Mouse (Mus musculus): ENCODE measurements around the gene Nfyc. TPM values are rescaled to one million over a fixed set of nuclear protein-coding genes. Genes with fewer than 3 reads are reported as not detected.
A peak's percentile ranks its signal among the peaks of the same experiment; 100 is the strongest.

Nfyc gene
- polyA plus RNA-seq, 1 experiment from 2014 or later = 76.4 TPM

DNA sequence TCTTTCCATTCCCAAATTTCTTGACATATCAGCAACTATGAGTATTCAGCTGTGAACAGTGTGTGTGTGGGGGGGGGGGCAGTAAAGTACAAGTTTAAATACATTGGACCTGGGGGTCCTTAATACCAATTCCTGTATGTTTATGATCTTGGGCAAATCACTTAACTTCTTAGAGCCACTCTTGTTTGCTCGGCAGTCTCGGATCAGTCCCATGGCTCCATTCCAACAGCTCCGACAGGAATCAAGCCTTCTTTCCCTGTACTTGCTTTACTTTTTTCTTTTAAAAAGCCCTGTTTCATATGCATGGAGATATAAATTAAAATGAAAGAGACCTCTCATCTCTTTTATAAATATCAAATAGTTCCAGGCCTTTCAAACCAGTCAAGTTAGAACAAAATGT, 30.7 kb downstream of the Nfyc start:
- no peak for ATAC-seq (ENCODE audit: insufficient read depth, low FRiP score, low read depth)
- no peaks in the 10 kb centered on the region for H3K9me3 ChIP-seq
- H3K9ac ChIP-seq = no peak overlapping the region
- H3K4me3 ChIP-seq (replicated peaks) = no peak overlapping the region
- no peak overlapping the region for H3K4me2 ChIP-seq
- no peak overlapping the region for H3K27ac ChIP-seq
- no peaks in the 10 kb centered on the region for H3K36me3 ChIP-seq
- no peaks in the 10 kb centered on the region for H3K27me3 ChIP-seq (replicated peaks)
- H3K4me1 ChIP-seq = peaks cover 10% of the 10 kb centered on the region
- WGBS = 26% methylated on average over 3 of the region's 3 CpGs

DNA sequence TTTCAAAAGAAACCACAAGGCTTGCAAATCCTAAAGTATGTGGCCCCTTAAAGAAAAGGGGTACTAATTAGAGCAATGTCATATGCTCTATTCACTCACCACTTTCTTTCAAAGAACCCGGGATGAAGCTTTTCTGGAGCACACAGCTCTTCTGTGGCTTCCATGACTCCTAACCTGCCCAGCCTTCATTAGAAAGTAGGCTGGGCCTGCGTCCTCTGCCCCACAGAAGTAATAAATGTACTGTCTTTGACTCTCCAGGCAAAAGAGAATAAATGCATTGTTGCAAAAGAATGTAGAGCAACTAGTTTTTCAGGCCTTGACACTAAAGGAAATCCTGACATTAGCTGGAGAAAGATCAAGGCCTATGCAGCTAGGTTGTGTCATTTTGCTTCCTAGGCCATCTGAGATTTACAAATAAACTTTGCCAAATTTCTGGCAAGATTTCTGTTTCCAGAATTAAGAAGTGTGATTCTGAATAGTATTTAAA, 31.6 kb downstream of the Nfyc start:
- Histone ChIP-seq H3K4me3 (replicated peaks) (no peak overlapping the region), H3K36me3 (no peaks in the 10 kb centered on the region), H3K27ac (peak overlapping the region; percentile 9; the same call in 1 of the 2 replicates), H3K9me3 (no peaks in the 10 kb centered on the region), H3K9ac (no peak overlapping the region), H3K4me2 (no peak overlapping the region), H3K4me1 (peaks cover 10% of the 10 kb centered on the region), H3K27me3 (replicated peaks) (no peaks in the 10 kb centered on the region)
- ATAC-seq (ENCODE audit: insufficient read depth, low FRiP score, low read depth) = no peak
- 52% methylated on average over 2 of the region's 2 CpGs for WGBS

GRCm38 (mm10) chr4:120797985-120798725, 33.2 kb downstream of the Nfyc start:
- Histone ChIP-seq H3K27ac (no peak overlapping the region), H3K9ac (no peak overlapping the region), H3K27me3 (replicated peaks) (no peaks in the 10 kb centered on the region), H3K9me3 (no peaks in the 10 kb centered on the region), H3K4me1 (peaks cover 10% of the 10 kb centered on the region), H3K4me2 (no peak overlapping the region), H3K4me3 (replicated peaks) (no peak overlapping the region), H3K36me3 (no peaks in the 10 kb centered on the region)
- 91% methylated on average over 5 of the region's 5 CpGs for WGBS
- no peak for ATAC-seq (ENCODE audit: insufficient read depth, low FRiP score, low read depth)

- peaks cover 10% of the 10 kb centered on the region for H3K4me1 ChIP-seq
- no peak overlapping the region for H3K27ac ChIP-seq
- ATAC-seq (ENCODE audit: insufficient read depth, low FRiP score, low read depth) = no peak
- WGBS = 83% methylated on average over 2 of the region's 2 CpGs
- no peak overlapping the region for H3K4me2 ChIP-seq
- no peaks in the 10 kb centered on the region for H3K27me3 ChIP-seq (replicated peaks)
- H3K9ac ChIP-seq = no peak overlapping the region
- no peak overlapping the region for H3K4me3 ChIP-seq (replicated peaks)
- no peaks in the 10 kb centered on the region for H3K36me3 ChIP-seq
- no peaks in the 10 kb centered on the region for H3K9me3 ChIP-seq
Measured at GRCm38 (mm10) chr4:120796687-120797086, 34.7 kb downstream of the Nfyc start.

- 72% methylated on average over 1 of the region's 1 CpGs for WGBS
- H3K9me3 ChIP-seq = no peaks in the 10 kb centered on the region
- H3K9ac ChIP-seq = no peak overlapping the region
- no peak for ATAC-seq (ENCODE audit: insufficient read depth, low FRiP score, low read depth)
- H3K4me3 ChIP-seq (replicated peaks) = no peak overlapping the region
- no peak overlapping the region for H3K4me2 ChIP-seq
- no peak overlapping the region for H3K27ac ChIP-seq
- H3K4me1 ChIP-seq = peaks cover 4% of the 10 kb centered on the region; the same call in 1 of the 2 replicates
- H3K27me3 ChIP-seq (replicated peaks) = no peaks in the 10 kb centered on the region
- H3K36me3 ChIP-seq = no peaks in the 10 kb centered on the region
Measured at GRCm38 (mm10) chr4:120795646-120796045, 35.7 kb downstream of the Nfyc start.

DNA sequence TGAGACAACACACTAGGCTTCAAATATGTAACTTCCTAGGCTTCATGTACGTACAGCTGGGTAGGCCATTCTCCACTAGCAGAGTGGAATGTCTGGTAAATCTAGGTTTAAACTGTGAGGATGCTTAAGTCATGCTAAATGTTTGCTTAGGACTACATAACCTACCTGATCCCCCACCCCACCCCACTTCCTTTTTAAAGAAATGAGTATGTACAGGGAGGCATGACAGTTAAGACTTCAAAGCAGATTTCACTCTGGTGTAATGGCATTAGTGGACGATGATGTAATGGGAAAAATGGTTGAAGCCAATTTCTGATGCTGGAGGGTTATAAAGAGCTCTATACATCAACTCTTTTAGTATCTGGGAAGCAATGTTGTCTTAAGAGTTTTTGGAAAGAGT, 38.5 kb downstream of the Nfyc start:
- ATAC-seq (ENCODE audit: insufficient read depth, low FRiP score, low read depth) = no peak
- H3K9ac ChIP-seq = no peak overlapping the region
- no peak overlapping the region for H3K4me3 ChIP-seq (replicated peaks)
- H3K4me1 ChIP-seq = no peaks in the 10 kb centered on the region
- no peak overlapping the region for H3K4me2 ChIP-seq
- H3K9me3 ChIP-seq = no peaks in the 10 kb centered on the region
- H3K27me3 ChIP-seq (replicated peaks) = no peaks in the 10 kb centered on the region
- H3K27ac ChIP-seq = no peak overlapping the region
- H3K36me3 ChIP-seq = no peaks in the 10 kb centered on the region
- 65% methylated on average over 2 of the region's 2 CpGs for WGBS

DNA sequence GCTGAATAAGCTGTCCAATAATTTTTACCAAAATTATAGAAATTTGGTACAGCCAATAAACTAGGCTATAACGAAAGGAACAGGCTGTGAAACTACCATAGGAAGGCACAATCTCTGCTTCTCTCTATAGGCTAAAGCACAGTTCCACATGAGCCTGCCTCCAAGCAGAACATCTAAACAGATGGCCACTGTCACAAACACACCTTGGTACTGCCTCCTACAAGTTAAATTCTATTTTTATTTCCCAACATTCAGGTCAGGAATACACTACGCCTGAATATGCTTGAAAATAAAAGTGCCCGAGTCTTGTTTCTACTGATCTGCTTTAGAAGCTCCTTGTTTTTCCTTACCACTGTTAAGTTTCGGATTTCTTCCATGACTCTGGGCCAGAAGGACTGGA, 41.3 kb downstream of the Nfyc start:
- H3K4me2 ChIP-seq = no peak overlapping the region
- H3K36me3 ChIP-seq = peaks cover 5% of the 10 kb centered on the region; the same call in 1 of the 2 replicates
- H3K27me3 ChIP-seq (replicated peaks) = no peaks in the 10 kb centered on the region
- H3K27ac ChIP-seq = no peak overlapping the region
- H3K9ac ChIP-seq = no peak overlapping the region
- H3K4me3 ChIP-seq (replicated peaks) = no peak overlapping the region
- 94% methylated on average over 4 of the region's 4 CpGs for WGBS
- no peaks in the 10 kb centered on the region for H3K9me3 ChIP-seq
- no peaks in the 10 kb centered on the region for H3K4me1 ChIP-seq
- ATAC-seq (ENCODE audit: insufficient read depth, low FRiP score, low read depth) = no peak

GRCm38 (mm10) chr4:120755801-120756200, 75.6 kb downstream of the Nfyc start:
- H3K9ac ChIP-seq = no peak overlapping the region
- no peak for ATAC-seq (ENCODE audit: insufficient read depth, low FRiP score, low read depth)
- 60% methylated on average over 5 of the region's 5 CpGs for WGBS

GRCm38 (mm10) chr4:120755299-120755698, 76.1 kb downstream of the Nfyc start:
- ATAC-seq (ENCODE audit: insufficient read depth, low FRiP score, low read depth) = no peak
- H3K27ac ChIP-seq = no peak overlapping the region
- H3K27me3 ChIP-seq (replicated peaks) = peaks cover 8% of the 10 kb centered on the region
- no peak overlapping the region for H3K4me2 ChIP-seq
- no peak overlapping the region for H3K9ac ChIP-seq
- H3K9me3 ChIP-seq = no peaks in the 10 kb centered on the region
- no peak overlapping the region for H3K4me3 ChIP-seq (replicated peaks)
- peaks cover 14% of the 10 kb centered on the region; the same call in 1 of the 2 replicates for H3K36me3 ChIP-seq
- no peaks in the 10 kb centered on the region for H3K4me1 ChIP-seq
- 0% methylated on average over 1 of the region's 1 CpGs for WGBS

More at GRCm38 (mm10) chr4:120755801-120756200, 75.6 kb downstream of the Nfyc start:
- no peak overlapping the region for H3K4me2 ChIP-seq
- peaks cover 6% of the 10 kb centered on the region for H3K27me3 ChIP-seq (replicated peaks)
- H3K36me3 ChIP-seq = peaks cover 15% of the 10 kb centered on the region
- H3K4me1 ChIP-seq = no peaks in the 10 kb centered on the region
- H3K4me3 ChIP-seq (replicated peaks) = no peak overlapping the region
- no peaks in the 10 kb centered on the region for H3K9me3 ChIP-seq
- no peak overlapping the region for H3K27ac ChIP-seq

DNA sequence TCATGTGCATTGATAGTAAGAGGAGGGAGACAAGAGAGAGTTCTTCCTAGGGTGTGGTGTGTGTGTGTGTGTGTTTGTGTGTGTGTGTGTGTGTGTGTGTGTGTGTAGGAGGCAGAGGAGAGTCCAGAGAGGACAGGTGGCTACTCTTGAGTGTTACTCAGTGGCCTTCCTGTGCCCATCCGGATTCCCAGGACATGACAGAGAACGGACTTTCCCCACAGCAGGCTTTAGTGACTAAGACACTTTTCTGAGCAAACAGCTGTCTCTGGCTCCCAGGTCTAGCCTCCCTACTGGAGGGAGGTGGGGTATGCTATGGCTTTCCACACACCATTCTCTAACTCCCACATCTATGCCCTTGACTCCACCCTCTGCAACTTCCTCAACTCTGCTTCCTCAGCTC, 81.8 kb downstream of the Nfyc start:
- Histone ChIP-seq H3K4me1 (peaks cover 23% of the 10 kb centered on the region), H3K9ac (no peak overlapping the region), H3K9me3 (no peaks in the 10 kb centered on the region), H3K4me3 (replicated peaks) (no peak overlapping the region), H3K27me3 (replicated peaks) (peaks cover 56% of the 10 kb centered on the region), H3K36me3 (no peaks in the 10 kb centered on the region), H3K4me2 (no peak overlapping the region), H3K27ac (no peak overlapping the region)
- no peak for ATAC-seq (ENCODE audit: insufficient read depth, low FRiP score, low read depth)
- WGBS = 56% methylated on average over 2 of the region's 2 CpGs

DNA sequence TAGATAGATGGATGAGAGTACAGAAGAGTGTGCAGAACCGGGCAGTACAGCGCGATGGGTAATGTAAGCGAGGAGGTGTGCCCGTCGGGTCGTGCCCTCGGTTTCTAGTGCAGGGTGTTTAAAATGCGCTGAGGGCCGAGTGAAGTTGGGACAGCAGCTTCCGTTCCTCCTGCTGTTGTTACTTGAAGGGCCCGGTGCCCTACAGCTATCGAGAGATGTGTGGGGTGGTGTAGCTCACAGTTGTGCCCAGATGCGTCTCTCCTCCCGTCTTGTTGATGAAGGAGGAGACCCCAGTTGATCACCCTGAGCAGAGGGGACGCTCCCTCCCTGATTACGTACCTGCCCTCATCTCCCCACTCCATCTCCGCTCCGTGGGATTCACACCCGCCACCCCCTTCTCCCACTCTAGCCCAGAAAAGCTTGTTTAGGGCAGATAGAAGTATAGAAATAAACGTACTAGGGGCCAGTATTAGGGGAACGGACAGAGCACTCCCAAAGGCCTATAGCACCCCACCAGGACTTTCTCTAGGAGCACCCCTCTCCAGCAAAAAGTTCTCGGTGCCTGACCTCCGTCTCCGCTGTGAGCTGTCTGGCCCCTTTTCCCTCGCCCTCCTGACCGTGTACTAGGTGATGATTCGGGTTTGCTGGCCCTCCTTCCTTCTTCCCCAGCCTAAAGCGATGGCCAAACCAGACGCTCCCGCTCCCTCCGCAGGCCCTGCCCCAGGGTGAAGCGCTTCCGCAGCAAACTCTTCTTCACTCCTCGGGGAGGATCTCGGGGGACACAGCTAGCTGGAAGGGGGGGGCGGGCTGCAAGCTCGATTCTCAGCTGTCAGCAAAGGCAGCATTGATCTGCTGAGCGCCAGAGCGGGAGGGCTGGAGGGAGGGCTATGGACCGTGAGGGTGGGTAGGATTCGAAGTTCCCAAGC, 83.2 kb downstream of the Nfyc start, which contains the start of gene Kcnq4:
Gene Kcnq4 (minus strand): TSS at position 672 of the 926 bp plus-strand sequence.
- Histone ChIP-seq H3K9me3 (no peaks in the 10 kb centered on the region), H3K27ac (no peak within 1 kb of the TSS), H3K36me3 (no peaks in the 10 kb centered on the region), H3K4me2 (peak within 1 kb of the TSS; percentile 100), H3K4me3 (replicated peaks) (peak within 1 kb of the TSS; percentile 65), H3K9ac (peak within 1 kb of the TSS; percentile 19; the same call in 1 of the 2 replicates), H3K4me1 (peaks cover 23% of the 10 kb centered on the region), H3K27me3 (replicated peaks) (peaks cover 56% of the 10 kb centered on the region)
- no peak for ATAC-seq (ENCODE audit: insufficient read depth, low FRiP score, low read depth)
- 5% methylated on average over 42 of the region's 42 CpGs for WGBS

Measured in stomach, embryonic 15.5 days (tissue).